Mouse (Mus musculus) kidney, embryonic 16.5 days (tissue): ENCODE results near the gene Vtn. TPM values are rescaled to one million over a fixed set of nuclear protein-coding genes. Genes with fewer than 3 reads are reported as not detected.

Experiments used
- ATAC-seq: fragments of 200-750 bp; cut with Nextera tagmentation; 2 replicates; pipeline ENCODE4 v1.8.0; 2017; ENCODE audit warnings: moderate TSS enrichment; ENCODE audit not compliant: low FRiP score, low TSS enrichment
- H3K27ac ChIP-seq: fragments of 300-500 bp; sonication (generic); 2 replicates; pipeline ENCODE4 v1.5.1; 2014; ENCODE audit warnings: low read length
- H3K27me3 ChIP-seq: fragments of 300-500 bp; sonication (generic); 2 replicates; pipeline ENCODE4 v1.6.1; 2014; ENCODE audit warnings: low read length, control low read depth, mixed read lengths; ENCODE audit not compliant: insufficient read depth
- H3K36me3 ChIP-seq: fragments of 300-500 bp; sonication (generic); 2 replicates; pipeline ENCODE4 v1.6.1; 2014; ENCODE audit warnings: low read length, control low read depth, mixed read lengths; ENCODE audit not compliant: insufficient read depth
- H3K4me1 ChIP-seq: fragments of 300-500 bp; sonication (generic); 2 replicates; pipeline ENCODE4 v1.6.1; 2014; ENCODE audit warnings: low read length, control low read depth, mixed read lengths; ENCODE audit not compliant: insufficient read depth
- H3K4me2 ChIP-seq: fragments of 300-500 bp; sonication (generic); replicated peaks from 2 replicates; pipeline ENCODE4 v1.6.1; 2014; ENCODE audit warnings: low read depth, low read length
- H3K4me3 ChIP-seq: fragments of 300-500 bp; sonication (generic); 2 replicates; pipeline ENCODE4 v1.5.1; 2014; ENCODE audit warnings: mild to moderate bottlenecking, low read length
- H3K9ac ChIP-seq: fragments of 300-500 bp; sonication (generic); replicated peaks from 2 replicates; pipeline ENCODE4 v1.6.1; 2014; ENCODE audit warnings: low read length
- H3K9me3 ChIP-seq: fragments of 300-500 bp; sonication (generic); 2 replicates; pipeline ENCODE4 v1.6.1; 2016; ENCODE audit warnings: low read length, control low read depth
- WGBS: fragments of 180-500 bp; shearing (Covaris S2); extraction: QIAGEN DNeasy Blood & Tissue Kit; methylation state at CpG from one replicate; pipeline ENCODE4 v1.1.7; 2014; 5-methylcytosine and 5-hydroxymethylcytosine counted together
- polyA plus RNA-seq: library from polyadenylated mRNA; unstranded; fragments of >200 nt; fragmentation: Nextera tagmentation; extraction: Ambion mirVana; gene quantifications from 2 replicates; pipeline ENCODE4 v1.2.1, GENCODE M21; 2015

The Vtn gene
- polyA plus RNA-seq, 1 experiment from 2014 or later: 2.9 TPM

DNA sequence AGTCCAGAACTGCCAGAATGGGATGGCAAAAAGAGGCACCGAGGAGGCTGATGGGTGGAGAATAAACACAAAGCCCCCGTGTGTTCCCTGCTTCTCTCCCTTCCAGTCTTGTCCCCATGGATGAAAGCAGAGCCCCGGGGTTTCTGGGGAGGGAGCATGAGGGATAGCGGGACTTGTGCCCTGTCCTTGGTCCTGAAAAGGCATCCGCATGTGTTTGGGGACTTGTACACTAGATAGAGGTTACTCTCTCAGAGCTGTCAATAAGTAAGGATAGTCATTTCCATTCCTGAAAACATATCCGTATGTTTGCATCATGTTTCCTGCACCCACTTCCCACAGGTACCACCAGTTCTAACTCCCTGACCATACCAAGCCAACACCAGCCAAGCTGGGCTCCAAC, 3.0 kb upstream of the Vtn start:
- Histone ChIP-seq H3K9ac (no peak overlapping the region), H3K9me3 (no peaks in the 10 kb centered on the region), H3K36me3 (no peaks in the 10 kb centered on the region), H3K4me1 (peaks cover 18% of the 10 kb centered on the region), H3K27ac (no peak overlapping the region), H3K4me2 (no peak overlapping the region), H3K4me3 (no peak overlapping the region), H3K27me3 (peaks cover 48% of the 10 kb centered on the region)
- no peak for ATAC-seq
- 2% methylated on average over 6 of the region's 6 CpGs for WGBS

DNA sequence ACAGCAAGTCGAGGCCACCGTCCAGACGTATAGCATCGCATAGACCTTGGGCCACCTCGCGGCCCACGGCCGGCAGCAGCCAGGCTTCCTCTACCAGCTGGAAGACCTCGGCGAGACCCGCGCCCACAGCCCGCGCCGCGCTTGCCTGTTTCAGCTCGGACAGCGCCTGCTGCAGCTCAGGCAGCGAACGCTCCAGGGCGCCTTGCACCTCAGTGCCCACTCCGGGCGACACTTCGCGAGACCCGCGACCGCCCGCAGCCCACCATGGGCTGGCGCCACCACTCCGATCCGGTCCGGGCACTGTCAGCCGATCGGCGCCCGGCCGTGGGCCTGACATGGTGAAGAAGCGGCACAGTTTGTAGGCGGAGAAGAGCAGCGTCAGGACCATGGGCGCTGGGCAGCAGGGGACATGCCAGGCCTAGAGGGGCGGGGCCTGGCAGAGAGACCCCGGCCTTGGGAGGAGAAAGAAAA, 1.8 kb upstream of the Vtn start:
- Histone ChIP-seq H3K4me1 (peaks cover 17% of the 10 kb centered on the region), H3K27ac (no peak overlapping the region), H3K9me3 (no peaks in the 10 kb centered on the region), H3K36me3 (no peaks in the 10 kb centered on the region), H3K27me3 (peaks cover 40% of the 10 kb centered on the region), H3K9ac (0 out of 2 replicates have a peak overlapping the region, but pooled peaks have one; percentile 10), H3K4me2 (peak overlapping the region; percentile 95), H3K4me3 (peak overlapping the region; percentile 56)
- under 1% methylated on average over 44 of the region's 44 CpGs for WGBS
- peak; percentile 59 for ATAC-seq

DNA sequence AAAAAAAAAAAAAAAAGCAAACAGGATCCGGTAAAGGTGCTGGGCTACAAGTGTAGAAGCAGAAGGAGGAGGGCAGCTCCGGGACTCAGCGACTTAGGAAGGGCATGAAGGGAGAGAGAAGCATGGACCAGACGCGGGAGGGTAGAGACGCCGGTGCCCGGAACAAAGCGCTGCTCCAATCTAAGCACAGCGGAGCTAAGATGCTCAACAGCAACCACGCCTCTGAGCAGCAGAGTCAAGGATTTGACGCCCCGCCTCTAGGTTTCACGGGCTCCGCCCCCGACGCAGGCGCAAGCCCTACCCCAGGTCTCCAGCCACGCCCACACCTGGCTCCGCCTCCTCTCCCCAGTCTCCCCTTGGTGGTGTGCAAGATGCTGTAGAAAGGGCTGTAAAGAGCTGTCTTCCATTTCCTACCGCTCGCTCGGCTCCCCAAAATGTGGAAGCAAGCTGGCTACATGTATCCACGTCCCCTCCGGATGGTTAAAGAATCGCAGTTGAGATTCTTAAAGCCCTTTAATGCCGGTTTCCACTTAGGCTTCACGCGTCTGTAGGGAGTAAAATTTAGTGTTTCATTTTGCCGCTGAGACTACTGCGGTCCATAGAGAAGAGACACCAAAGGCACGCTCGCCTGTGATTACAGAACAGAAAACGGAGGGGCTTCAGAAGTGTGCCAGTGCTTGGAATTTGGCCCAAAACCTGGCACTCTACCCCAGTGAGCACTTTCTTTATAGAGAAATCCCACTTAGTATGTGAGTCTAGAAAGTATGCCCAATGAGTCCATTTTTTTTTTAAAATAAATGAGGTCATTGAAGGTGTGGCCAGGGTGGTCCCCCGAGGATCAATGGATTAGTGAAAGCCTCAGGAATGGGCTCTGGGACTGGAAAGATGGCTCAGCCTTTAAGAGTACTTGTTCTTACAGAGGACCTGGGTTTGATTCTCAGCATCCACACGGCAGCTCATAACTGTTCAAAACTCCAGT, 1.1 kb upstream of the Vtn start, which contains the start of gene Sarm1:
Sarm1 (minus strand) TSS at position 211 of the 979 bp plus-strand sequence.
- peak; percentile 95 for ATAC-seq
- Histone ChIP-seq H3K27ac (0 out of 2 replicates have a peak within 1 kb of the TSS, but pooled peaks have one; percentile 29), H3K4me1 (peaks cover 17% of the 10 kb centered on the region), H3K4me2 (peak within 1 kb of the TSS; percentile 95), H3K4me3 (peak within 1 kb of the TSS; percentile 56), H3K27me3 (peaks cover 40% of the 10 kb centered on the region), H3K9ac (peak within 1 kb of the TSS; percentile 56; the same call in 1 of the 2 replicates), H3K9me3 (no peaks in the 10 kb centered on the region), H3K36me3 (no peaks in the 10 kb centered on the region)
- 3% methylated on average over 36 of the region's 36 CpGs for WGBS

DNA sequence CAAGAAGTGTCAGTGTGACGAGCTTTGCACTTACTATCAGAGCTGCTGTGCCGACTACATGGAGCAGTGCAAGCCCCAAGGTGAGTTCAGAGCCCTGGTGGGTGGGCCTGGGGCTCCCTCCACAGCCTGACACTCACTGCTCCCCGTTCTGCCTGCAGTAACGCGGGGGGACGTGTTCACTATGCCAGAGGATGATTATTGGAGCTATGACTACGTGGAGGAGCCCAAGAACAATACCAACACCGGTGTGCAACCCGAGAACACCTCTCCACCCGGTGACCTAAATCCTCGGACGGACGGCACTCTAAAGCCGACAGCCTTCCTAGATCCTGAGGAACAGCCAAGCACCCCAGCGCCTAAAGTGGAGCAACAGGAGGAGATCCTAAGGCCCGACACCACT, 652 bp downstream of the Vtn start:
- Histone ChIP-seq H3K4me2 (no peak overlapping the region), H3K27ac (no peak overlapping the region), H3K9me3 (no peaks in the 10 kb centered on the region), H3K36me3 (no peaks in the 10 kb centered on the region), H3K4me3 (no peak overlapping the region), H3K4me1 (peaks cover 17% of the 10 kb centered on the region), H3K9ac (no peak overlapping the region), H3K27me3 (peaks cover 34% of the 10 kb centered on the region)
- no peak for ATAC-seq
- WGBS: 40% methylated on average over 16 of the region's 16 CpGs

DNA sequence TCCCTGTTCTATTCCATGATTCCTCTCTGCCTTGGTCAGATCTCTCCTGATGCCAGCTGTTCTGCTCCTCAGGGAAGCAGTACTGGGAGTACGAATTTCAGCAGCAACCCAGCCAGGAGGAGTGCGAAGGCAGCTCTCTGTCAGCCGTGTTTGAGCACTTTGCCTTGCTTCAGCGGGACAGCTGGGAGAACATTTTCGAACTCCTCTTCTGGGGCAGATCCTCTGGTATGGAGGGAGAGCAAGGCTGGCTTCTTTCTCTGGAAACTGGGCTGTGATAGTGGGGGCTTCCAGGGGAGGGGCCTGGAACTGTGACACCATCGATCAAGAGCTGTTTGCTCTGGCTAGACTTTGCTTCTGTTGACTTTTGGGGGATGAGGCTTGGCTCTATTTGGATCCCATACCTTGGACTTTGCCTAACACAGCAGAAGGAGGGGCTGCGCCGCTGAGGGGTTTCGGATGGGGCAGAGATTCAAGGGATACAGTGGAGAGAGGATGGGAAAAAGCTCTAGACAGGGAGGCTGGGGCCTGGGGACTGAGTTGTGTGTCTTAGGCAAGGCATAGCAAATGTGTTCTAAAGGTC, 1.8 kb downstream of the Vtn start:
- no peak for ATAC-seq
- 73% methylated on average over 9 of the region's 9 CpGs for WGBS
- no peak overlapping the region for H3K27ac ChIP-seq

DNA sequence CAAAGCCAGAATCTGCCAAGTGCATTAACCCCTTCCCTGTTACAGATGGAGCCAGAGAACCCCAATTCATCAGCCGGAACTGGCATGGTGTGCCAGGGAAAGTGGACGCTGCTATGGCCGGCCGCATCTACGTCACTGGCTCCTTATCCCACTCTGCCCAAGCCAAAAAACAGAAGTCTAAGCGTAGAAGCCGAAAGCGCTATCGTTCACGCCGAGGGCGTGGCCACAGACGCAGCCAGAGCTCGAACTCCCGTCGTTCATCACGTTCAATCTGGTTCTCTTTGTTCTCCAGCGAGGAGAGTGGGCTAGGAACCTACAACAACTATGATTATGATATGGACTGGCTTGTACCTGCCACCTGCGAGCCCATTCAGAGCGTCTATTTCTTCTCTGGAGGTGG, 2.6 kb downstream of the Vtn start:
- ATAC-seq: no peak
- Histone ChIP-seq H3K36me3 (peaks cover 3% of the 10 kb centered on the region; the same call in 1 of the 2 replicates), H3K4me2 (no peak overlapping the region), H3K4me1 (peaks cover 15% of the 10 kb centered on the region), H3K9ac (no peak overlapping the region), H3K27ac (no peak overlapping the region), H3K27me3 (peaks cover 17% of the 10 kb centered on the region), H3K9me3 (no peaks in the 10 kb centered on the region), H3K4me3 (no peak overlapping the region)
- 80% methylated on average over 20 of the region's 20 CpGs for WGBS

More for the DNA sequence above, 1.8 kb downstream of the Vtn start:
- Histone ChIP-seq H3K9me3 (no peaks in the 10 kb centered on the region), H3K4me1 (peaks cover 17% of the 10 kb centered on the region), H3K9ac (no peak overlapping the region), H3K36me3 (no peaks in the 10 kb centered on the region), H3K4me2 (no peak overlapping the region), H3K4me3 (no peak overlapping the region), H3K27me3 (peaks cover 26% of the 10 kb centered on the region)

DNA sequence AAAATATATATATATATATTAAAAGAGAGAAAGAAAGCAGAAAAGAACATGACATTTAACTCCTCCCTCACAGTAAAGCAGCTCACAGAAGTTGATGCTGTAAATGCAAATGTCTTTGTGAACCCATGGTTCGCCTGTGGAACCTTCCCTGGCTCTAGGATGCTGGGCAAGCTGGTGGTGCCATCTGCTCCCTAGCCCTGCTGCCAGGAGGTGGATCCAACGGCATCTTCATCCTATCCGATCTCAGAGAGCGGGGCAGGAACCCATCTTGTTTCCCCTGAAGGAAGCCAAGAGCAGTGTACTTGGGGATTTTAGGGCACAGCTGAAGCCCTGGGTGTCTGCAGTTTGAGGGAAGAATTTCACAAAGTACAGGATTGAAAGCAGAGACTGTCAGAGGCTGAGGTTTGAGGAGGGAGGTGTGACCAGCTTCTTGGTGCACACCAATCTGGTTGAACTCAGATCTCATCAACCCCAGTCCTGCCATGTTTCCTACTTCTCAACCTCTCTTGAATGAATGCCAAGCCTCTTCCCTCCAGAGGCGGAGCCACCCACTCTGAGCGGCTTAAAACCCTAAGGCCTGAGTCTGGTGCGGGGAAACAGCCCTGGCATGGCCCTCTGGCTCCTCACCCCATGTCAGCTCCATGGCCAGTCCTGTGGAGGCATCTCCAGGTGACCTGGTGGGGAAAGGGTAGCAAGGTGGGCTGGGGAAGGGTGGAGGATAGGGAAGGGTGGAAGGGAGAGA, 4.2 kb downstream of the Vtn start, which contains the start of gene Sebox:
Sebox (plus strand) TSS at position 539 of the 742 bp plus-strand sequence.
- H3K4me2 ChIP-seq: no peak within 1 kb of the TSS
- 78% methylated on average over 7 of the region's 7 CpGs for WGBS
- no peak within 1 kb of the TSS for H3K4me3 ChIP-seq
- no peak within 1 kb of the TSS for H3K27ac ChIP-seq
- H3K36me3 ChIP-seq: peaks cover 18% of the 10 kb centered on the region
- no peak for ATAC-seq
- H3K9ac ChIP-seq: no peak within 1 kb of the TSS
- peaks cover 16% of the 10 kb centered on the region for H3K27me3 ChIP-seq
- no peaks in the 10 kb centered on the region for H3K9me3 ChIP-seq
- peaks cover 1% of the 10 kb centered on the region for H3K4me1 ChIP-seq

DNA sequence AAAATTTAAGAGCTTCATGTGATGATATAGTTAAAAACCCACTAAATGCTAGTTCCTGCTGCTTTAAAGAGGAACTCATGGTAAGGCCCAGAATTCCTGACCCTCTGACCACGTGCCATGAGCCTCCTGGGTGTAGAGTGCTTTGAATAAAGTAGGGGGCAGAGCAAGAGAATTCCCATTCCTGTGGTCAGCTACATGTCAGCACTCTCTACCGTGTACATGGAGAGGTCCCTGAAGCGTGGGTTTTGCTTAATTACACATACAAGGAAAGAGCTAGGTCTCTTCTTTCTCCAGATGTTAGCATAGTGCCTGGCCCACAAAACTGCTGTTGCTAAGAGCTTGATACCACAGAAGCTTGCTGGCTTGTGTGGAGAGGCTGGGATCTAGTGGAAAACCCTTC, 6.5 kb downstream of the Vtn start:
- WGBS: 82% methylated on average over 3 of the region's 3 CpGs
- H3K36me3 ChIP-seq: peaks cover 30% of the 10 kb centered on the region
- no peak for ATAC-seq
- no peaks in the 10 kb centered on the region for H3K9me3 ChIP-seq
- no peak overlapping the region for H3K9ac ChIP-seq
- H3K4me2 ChIP-seq: no peak overlapping the region
- H3K4me1 ChIP-seq: no peaks in the 10 kb centered on the region
- H3K27ac ChIP-seq: no peak overlapping the region
- peaks cover 7% of the 10 kb centered on the region for H3K27me3 ChIP-seq
- H3K4me3 ChIP-seq: no peak overlapping the region

DNA sequence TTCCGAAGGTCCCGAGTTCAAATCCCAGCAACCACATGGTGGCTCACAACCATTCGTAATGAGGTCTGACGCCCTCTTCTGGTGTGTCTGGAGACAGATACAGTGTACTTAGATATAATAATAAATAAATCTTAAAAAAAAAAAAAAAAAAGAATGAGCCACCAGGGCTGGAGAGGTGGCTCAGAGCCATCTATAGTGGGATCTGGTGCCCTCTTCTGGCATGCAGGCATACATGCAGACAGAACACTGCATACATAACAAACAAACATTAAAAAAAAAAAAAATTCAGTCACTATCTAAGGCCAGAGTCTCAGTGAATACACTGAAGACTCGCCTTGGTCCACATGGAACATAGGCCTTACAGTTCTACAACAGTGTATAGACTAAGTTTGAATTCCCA, 10.3 kb downstream of the Vtn start:
- WGBS: 79% methylated on average over 5 of the region's 5 CpGs
- Histone ChIP-seq H3K27me3 (no peaks in the 10 kb centered on the region), H3K27ac (no peak overlapping the region), H3K4me3 (no peak overlapping the region), H3K36me3 (peaks cover 32% of the 10 kb centered on the region), H3K9ac (no peak overlapping the region), H3K4me1 (peaks cover 18% of the 10 kb centered on the region), H3K4me2 (no peak overlapping the region), H3K9me3 (no peaks in the 10 kb centered on the region)
- ATAC-seq: no peak
